Mouse (Mus musculus): ENCODE measurements around the gene St6gal1. TPM values are rescaled to one million over a fixed set of nuclear protein-coding genes. Genes with fewer than 3 reads are reported as not detected.

Gene St6gal1
- polyA plus RNA-seq, 1 experiment: 5.7 TPM

- Histone ChIP-seq H3ac (ENCODE audit: control insufficient read depth, insufficient read length) (no peak overlapping the region), H3K36me3 (ENCODE audit: control insufficient read depth, insufficient read depth) (peaks cover 5% of the 10 kb centered on the region), H3K4me3 (no peak overlapping the region), H3K79me2 (ENCODE audit: control insufficient read depth, insufficient read depth) (no peaks in the 10 kb centered on the region), H3K27me3 (ENCODE audit: control insufficient read depth, insufficient read depth, insufficient read length) (no peaks in the 10 kb centered on the region), H3K4me2 (ENCODE audit: low read depth) (no peak overlapping the region)
- TF ChIP-seq TCF12 (IDR thresholded peaks at IDR 0.05; ENCODE audit: insufficient read depth, poor library complexity, severe bottlenecking): no peak
- no peak for TF ChIP-seq SRF (IDR thresholded peaks at IDR 0.05; ENCODE audit: control insufficient read depth, insufficient read length, low read depth)
- no peak for TF ChIP-seq E2F4 (IDR thresholded peaks at IDR 0.05; ENCODE audit: insufficient read depth)
- no peak for TF ChIP-seq MYOG (IDR thresholded peaks at IDR 0.05; ENCODE audit: control insufficient read depth in 1 of 3, insufficient read depth in 1 of 3, insufficient read length in 2 of 3, low read depth in 2 of 3)
- no peak for TF ChIP-seq REST (IDR thresholded peaks at IDR 0.05; ENCODE audit: insufficient read depth, insufficient read length)
- no peak for TF ChIP-seq CEBPB (IDR thresholded peaks at IDR 0.05; ENCODE audit: insufficient read depth, poor library complexity, severe bottlenecking)
- TF ChIP-seq MYOD1 (IDR thresholded peaks at IDR 0.05; ENCODE audit: control insufficient read depth in 1 of 3, insufficient read length in 2 of 3, low read depth in 2 of 3): no peak
- TF ChIP-seq MAX (IDR thresholded peaks at IDR 0.05; ENCODE audit: low read depth): no peak
- TF ChIP-seq POLR2AphosphoS2 (IDR thresholded peaks at IDR 0.05; ENCODE audit: insufficient read length, low read depth): no peak
- TF ChIP-seq POLR2A (IDR thresholded peaks at IDR 0.05; ENCODE audit: insufficient read length, low read depth): no peak
- TF ChIP-seq TCF3 (IDR thresholded peaks at IDR 0.05; ENCODE audit: insufficient read length, low read depth): no peak
- TF ChIP-seq USF1 (IDR thresholded peaks at IDR 0.05; ENCODE audit: low read depth): no peak
These were observed 90.2 kb downstream of the St6gal1 start for GRCm38 (mm10) chr16:23314790-23315189.

- peaks cover 11% of the 10 kb centered on the region for H3K36me3 ChIP-seq (ENCODE audit: control insufficient read depth, insufficient read depth)
- no peak overlapping the region for H3K4me2 ChIP-seq (ENCODE audit: low read depth)
- no peak for TF ChIP-seq MYOD1 (IDR thresholded peaks at IDR 0.05; ENCODE audit: control insufficient read depth in 1 of 3, insufficient read length in 2 of 3, low read depth in 2 of 3)
- no peak for TF ChIP-seq SRF (IDR thresholded peaks at IDR 0.05; ENCODE audit: control insufficient read depth, insufficient read length, low read depth)
- TF ChIP-seq TCF12 (IDR thresholded peaks at IDR 0.05; ENCODE audit: insufficient read depth, poor library complexity, severe bottlenecking): no peak
- no peak for TF ChIP-seq REST (IDR thresholded peaks at IDR 0.05; ENCODE audit: insufficient read depth, insufficient read length)
- no peak for TF ChIP-seq TCF3 (IDR thresholded peaks at IDR 0.05; ENCODE audit: insufficient read length, low read depth)
- no peak for TF ChIP-seq POLR2AphosphoS2 (IDR thresholded peaks at IDR 0.05; ENCODE audit: insufficient read length, low read depth)
- TF ChIP-seq CEBPB (IDR thresholded peaks at IDR 0.05; ENCODE audit: insufficient read depth, poor library complexity, severe bottlenecking): no peak
- no peak overlapping the region for H3K4me3 ChIP-seq
- H3ac ChIP-seq (ENCODE audit: control insufficient read depth, insufficient read length): no peak overlapping the region
- no peaks in the 10 kb centered on the region for H3K79me2 ChIP-seq (ENCODE audit: control insufficient read depth, insufficient read depth)
- H3K27me3 ChIP-seq (ENCODE audit: control insufficient read depth, insufficient read depth, insufficient read length): no peaks in the 10 kb centered on the region
These were observed 93.0 kb downstream of the St6gal1 start for GRCm38 (mm10) chr16:23317411-23318047.

- H3K79me2 ChIP-seq (ENCODE audit: control insufficient read depth, insufficient read depth): no peaks in the 10 kb centered on the region
- no peaks in the 10 kb centered on the region for H3K27me3 ChIP-seq (ENCODE audit: control insufficient read depth, insufficient read depth, insufficient read length)
- H3K4me2 ChIP-seq (ENCODE audit: low read depth): no peak overlapping the region
- H3K4me3 ChIP-seq: no peak overlapping the region
- H3K36me3 ChIP-seq (ENCODE audit: control insufficient read depth, insufficient read depth): peaks cover 11% of the 10 kb centered on the region
- TF ChIP-seq POLR2AphosphoS2 (IDR thresholded peaks at IDR 0.05; ENCODE audit: insufficient read length, low read depth) (no peak), MAX (IDR thresholded peaks at IDR 0.05; ENCODE audit: low read depth) (no peak), E2F4 (IDR thresholded peaks at IDR 0.05; ENCODE audit: insufficient read depth) (no peak), SRF (IDR thresholded peaks at IDR 0.05; ENCODE audit: control insufficient read depth, insufficient read length, low read depth) (no peak), USF1 (IDR thresholded peaks at IDR 0.05; ENCODE audit: low read depth) (no peak), MYOD1 (IDR thresholded peaks at IDR 0.05; ENCODE audit: control insufficient read depth in 1 of 3, insufficient read length in 2 of 3, low read depth in 2 of 3) (no peak), TCF12 (IDR thresholded peaks at IDR 0.05; ENCODE audit: insufficient read depth, poor library complexity, severe bottlenecking) (no peak), TCF3 (IDR thresholded peaks at IDR 0.05; ENCODE audit: insufficient read length, low read depth) (no peak), POLR2A (IDR thresholded peaks at IDR 0.05; ENCODE audit: insufficient read length, low read depth) (no peak), MYOG (IDR thresholded peaks at IDR 0.05; ENCODE audit: control insufficient read depth in 1 of 3, insufficient read depth in 1 of 3, insufficient read length in 2 of 3, low read depth in 2 of 3) (no peak)
- H3ac ChIP-seq (ENCODE audit: control insufficient read depth, insufficient read length): no peak overlapping the region
These were observed 95.5 kb downstream of the St6gal1 start for GRCm38 (mm10) chr16:23320025-23320424.

- no peak overlapping the region for H3ac ChIP-seq (ENCODE audit: control insufficient read depth, insufficient read length)
- no peak overlapping the region for H3K4me3 ChIP-seq
- TF ChIP-seq MYOG (IDR thresholded peaks at IDR 0.05; ENCODE audit: control insufficient read depth in 1 of 3, insufficient read depth in 1 of 3, insufficient read length in 2 of 3, low read depth in 2 of 3): no peak
- TF ChIP-seq CEBPB (IDR thresholded peaks at IDR 0.05; ENCODE audit: insufficient read depth, poor library complexity, severe bottlenecking): no peak
- TF ChIP-seq TCF12 (IDR thresholded peaks at IDR 0.05; ENCODE audit: insufficient read depth, poor library complexity, severe bottlenecking): no peak
- no peak for TF ChIP-seq POLR2AphosphoS2 (IDR thresholded peaks at IDR 0.05; ENCODE audit: insufficient read length, low read depth)
- TF ChIP-seq SRF (IDR thresholded peaks at IDR 0.05; ENCODE audit: control insufficient read depth, insufficient read length, low read depth): no peak
- TF ChIP-seq USF1 (IDR thresholded peaks at IDR 0.05; ENCODE audit: low read depth): no peak
- TF ChIP-seq E2F4 (IDR thresholded peaks at IDR 0.05; ENCODE audit: insufficient read depth): no peak
- TF ChIP-seq MAX (IDR thresholded peaks at IDR 0.05; ENCODE audit: low read depth): no peak
- no peak for TF ChIP-seq MYOD1 (IDR thresholded peaks at IDR 0.05; ENCODE audit: control insufficient read depth in 1 of 3, insufficient read length in 2 of 3, low read depth in 2 of 3)
- TF ChIP-seq POLR2A (IDR thresholded peaks at IDR 0.05; ENCODE audit: insufficient read length, low read depth): no peak
- no peak for TF ChIP-seq TCF3 (IDR thresholded peaks at IDR 0.05; ENCODE audit: insufficient read length, low read depth)
- no peak for TF ChIP-seq REST (IDR thresholded peaks at IDR 0.05; ENCODE audit: insufficient read depth, insufficient read length)
- H3K27me3 ChIP-seq (ENCODE audit: control insufficient read depth, insufficient read depth, insufficient read length): no peaks in the 10 kb centered on the region
- H3K36me3 ChIP-seq (ENCODE audit: control insufficient read depth, insufficient read depth): peaks cover 11% of the 10 kb centered on the region
- no peak overlapping the region for H3K4me2 ChIP-seq (ENCODE audit: low read depth)
- H3K79me2 ChIP-seq (ENCODE audit: control insufficient read depth, insufficient read depth): no peaks in the 10 kb centered on the region
These were observed 96.0 kb downstream of the St6gal1 start for GRCm38 (mm10) chr16:23320579-23320978.
